Mouse (Mus musculus): ENCODE measurements at regions not wholly inside any gene's neighbourhood (a gene's known extent, or its start where the extent isn't known, plus 50 kb on each side); places are given as distances from the start of the nearest gene placed in this dataset.

- DNase-seq: no peak
Observed at GRCm38 (mm10) chr15:62105483-62105882, 1182.7 kb upstream of the A1bg start.

- no peak for DNase-seq
Observed at GRCm38 (mm10) chr15:62104653-62105052, 1181.8 kb upstream of the A1bg start.

GRCm38 (mm10) chr15:62099683-62100082 lies 1176.9 kb upstream of the A1bg start:
- DNase-seq: no peak

- DNase-seq: peak; percentile 70
Observed at GRCm38 (mm10) chr15:62098791-62099660, 1176.2 kb upstream of the A1bg start.

- DNase-seq: no peak
Observed at GRCm38 (mm10) chr15:62096778-62097177, 1174.0 kb upstream of the A1bg start.

GRCm38 (mm10) chr15:62095198-62095597 lies 1172.4 kb upstream of the A1bg start:
- no peak for DNase-seq

GRCm38 (mm10) chr15:62093672-62094071 lies 1170.9 kb upstream of the A1bg start:
- peak; percentile 51 for DNase-seq

- DNase-seq: no peak
Observed at GRCm38 (mm10) chr15:62092671-62093185, 1169.9 kb upstream of the A1bg start.

- DNase-seq: no peak
Observed at GRCm38 (mm10) chr15:62091746-62092659, 1169.2 kb upstream of the A1bg start.

GRCm38 (mm10) chr15:62091144-62091543 lies 1168.3 kb upstream of the A1bg start:
- DNase-seq: no peak

GRCm38 (mm10) chr15:62088341-62088740 lies 1165.5 kb upstream of the A1bg start:
- DNase-seq: peak; percentile 53

GRCm38 (mm10) chr15:62087755-62088154 lies 1164.9 kb upstream of the A1bg start:
- DNase-seq: no peak

- DNase-seq: no peak
Observed at GRCm38 (mm10) chr15:62086037-62086436, 1163.2 kb upstream of the A1bg start.

GRCm38 (mm10) chr15:62083347-62083746 lies 1160.5 kb upstream of the A1bg start:
- DNase-seq: no peak

GRCm38 (mm10) chr15:62082539-62082938 lies 1159.7 kb upstream of the A1bg start:
- DNase-seq: no peak

GRCm38 (mm10) chr15:62079155-62080109 lies 1156.6 kb upstream of the A1bg start:
- DNase-seq: peak; percentile 90

- no peak for DNase-seq
Observed at GRCm38 (mm10) chr15:62076552-62077234, 1153.9 kb upstream of the A1bg start.

GRCm38 (mm10) chr15:62074735-62075134 lies 1151.9 kb upstream of the A1bg start:
- DNase-seq: no peak

GRCm38 (mm10) chr15:62073595-62073994 lies 1150.8 kb upstream of the A1bg start:
- no peak for DNase-seq

GRCm38 (mm10) chr15:62071311-62071710 lies 1148.5 kb upstream of the A1bg start:
- DNase-seq: no peak

- no peak for DNase-seq
Observed at GRCm38 (mm10) chr15:62068422-62069160, 1145.8 kb upstream of the A1bg start.
